Mouse (Mus musculus) forebrain, embryonic 11.5 days (tissue): ENCODE measurements around the gene Pgm5. TPM values are rescaled to one million over a fixed set of nuclear protein-coding genes. Genes with fewer than 3 reads are reported as not detected.
"Not testable (repeated sequence)": the region's sequence is repeated elsewhere in the genome, so short reads cannot be mapped to it uniquely, and the experiment has no call there.

ENCODE experiments used
- ATAC-seq: fragments of 200-750 bp; cut with Nextera tagmentation; replicated peaks from 2 replicates; pipeline ENCODE4 v1.8.0; 2017; ENCODE audit warnings: moderate TSS enrichment; ENCODE audit not compliant: low FRiP score
- DNase-seq: peaks from one replicate; pipeline ENCODE4 v3.0.0-alpha.2; 2017; ENCODE audit warnings: low spot score
- H3K27ac ChIP-seq: fragments of 300-500 bp; sonication (generic); 2 replicates; pipeline ENCODE4 v1.5.1; 2014; ENCODE audit warnings: low read depth, low read length
- H3K27me3 ChIP-seq: fragments of 300-500 bp; sonication (generic); 2 replicates; pipeline ENCODE4 v1.6.1; 2014; ENCODE audit warnings: mild to moderate bottlenecking, low read length, mixed read lengths; ENCODE audit not compliant: control insufficient read depth, insufficient read depth
- H3K36me3 ChIP-seq: fragments of 300-500 bp; sonication (generic); 2 replicates; pipeline ENCODE4 v1.6.1; 2014; ENCODE audit warnings: mild to moderate bottlenecking, low read length, moderate library complexity, mixed read lengths; ENCODE audit not compliant: control insufficient read depth, insufficient read depth
- H3K4me1 ChIP-seq: fragments of 300-500 bp; sonication (generic); replicated peaks from 2 replicates; pipeline ENCODE4 v1.6.1; 2014; ENCODE audit warnings: low read length, mixed read lengths; ENCODE audit not compliant: control insufficient read depth, insufficient read depth
- H3K4me2 ChIP-seq: fragments of 300-500 bp; sonication (generic); 2 replicates; pipeline ENCODE4 v1.6.1; 2014; ENCODE audit warnings: low read depth, mild to moderate bottlenecking, low read length, moderate library complexity, mixed read lengths; ENCODE audit not compliant: severe bottlenecking
- H3K4me3 ChIP-seq: fragments of 300-500 bp; sonication (generic); 2 replicates; pipeline ENCODE4 v1.5.1; 2014; ENCODE audit warnings: low read depth, low read length
- H3K9ac ChIP-seq: fragments of 300-500 bp; sonication (generic); 2 replicates; pipeline ENCODE4 v1.6.1; 2014; ENCODE audit warnings: low read length
- H3K9me3 ChIP-seq: fragments of 300-500 bp; sonication (generic); 2 replicates; pipeline ENCODE4 v1.6.1; 2016; ENCODE audit warnings: low read length, mixed read lengths; ENCODE audit not compliant: control insufficient read depth
- WGBS: fragments of 180-500 bp; shearing (Covaris S2); extraction: QIAGEN DNeasy Blood & Tissue Kit; methylation state at CpG from one replicate; pipeline ENCODE4 v1.1.7; 2014; 5-methylcytosine and 5-hydroxymethylcytosine counted together
- polyA plus RNA-seq: library from polyadenylated mRNA; unstranded; fragments of >200 nt; fragmentation: Nextera tagmentation; extraction: Ambion mirVana; gene quantifications from 2 replicates; pipeline ENCODE4 v1.2.1, GENCODE M21; 2014

The Pgm5 gene
- polyA plus RNA-seq, 1 experiment from 2014 or later = 0.35 TPM

DNA sequence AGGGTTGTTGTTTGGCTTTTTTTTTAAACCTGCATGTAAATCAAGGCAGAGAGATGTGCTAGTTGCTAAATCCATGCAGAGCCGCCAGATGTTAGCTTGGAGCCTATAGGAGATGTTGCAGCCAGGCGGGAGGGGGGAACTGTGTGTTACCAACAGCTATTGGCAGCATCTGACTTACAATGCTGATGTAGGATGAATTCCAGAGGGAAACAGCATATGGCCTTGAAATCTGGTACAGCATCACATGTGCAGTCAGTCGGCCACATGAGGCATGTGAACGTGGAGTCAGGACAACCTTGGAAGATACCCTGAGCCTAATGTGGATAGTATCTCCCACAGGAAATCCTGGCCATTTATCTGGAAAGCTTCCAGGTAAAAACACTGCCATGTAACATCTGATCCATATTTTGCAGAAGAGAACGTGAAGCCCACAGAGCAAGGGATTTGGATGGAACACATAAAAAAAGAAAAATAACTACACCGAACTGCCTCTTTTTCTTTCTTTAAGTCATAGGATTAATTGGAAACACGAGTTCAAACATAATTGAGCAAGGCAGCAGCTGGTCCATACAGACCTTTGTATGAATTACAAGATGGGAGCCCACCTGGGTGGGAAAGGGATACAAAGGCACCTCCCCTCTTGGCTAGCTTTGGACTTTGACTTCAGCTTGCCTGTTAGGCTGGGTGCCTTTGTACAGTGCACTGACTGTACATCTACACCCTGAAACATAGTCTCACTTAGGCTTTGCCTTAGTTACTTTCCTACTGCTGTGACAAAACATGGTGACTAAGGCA lies 145.2 kb downstream of the Pgm5 start:
- H3K4me1 ChIP-seq = no peaks in the 10 kb centered on the region
- 88% methylated on average over 7 of the region's 7 CpGs for WGBS
- DNase-seq = no peak
- H3K4me3 ChIP-seq = no peak overlapping the region
- H3K36me3 ChIP-seq = no peaks in the 10 kb centered on the region
- H3K9me3 ChIP-seq = no peaks in the 10 kb centered on the region
- no peak overlapping the region for H3K9ac ChIP-seq
- H3K27ac ChIP-seq = no peak overlapping the region
- H3K4me2 ChIP-seq = no peak overlapping the region
- ATAC-seq = no peak
- no peaks in the 10 kb centered on the region for H3K27me3 ChIP-seq

DNA sequence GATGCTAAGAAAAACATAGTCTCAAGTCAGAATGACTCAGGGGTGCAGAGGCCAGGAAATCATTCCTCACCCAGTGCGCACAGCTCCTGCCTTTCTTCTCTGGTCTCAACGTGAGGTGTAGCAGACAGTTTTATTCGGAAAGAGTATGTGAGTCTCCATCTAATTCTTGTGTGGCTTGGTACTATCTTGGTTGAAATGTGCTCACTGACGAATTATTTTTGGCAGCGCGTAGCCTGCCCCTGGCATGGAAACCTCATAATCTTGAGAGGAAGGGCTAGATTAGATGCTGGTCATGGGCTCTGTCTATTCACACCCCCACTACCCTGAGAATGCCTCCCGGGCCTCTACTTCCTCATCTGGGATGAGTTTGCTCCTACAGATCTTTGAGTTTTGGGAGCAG lies 153.6 kb downstream of the Pgm5 start:
- DNase-seq = no peak
- H3K27ac ChIP-seq = no peak overlapping the region
- no peak overlapping the region for H3K9ac ChIP-seq
- no peak for ATAC-seq
- H3K4me2 ChIP-seq = no peak overlapping the region
- H3K9me3 ChIP-seq = no peaks in the 10 kb centered on the region
- H3K4me3 ChIP-seq = no peak overlapping the region
- H3K4me1 ChIP-seq = no peaks in the 10 kb centered on the region
- WGBS = 92% methylated on average over 7 of the region's 7 CpGs
- no peaks in the 10 kb centered on the region for H3K27me3 ChIP-seq
- no peaks in the 10 kb centered on the region for H3K36me3 ChIP-seq

DNA sequence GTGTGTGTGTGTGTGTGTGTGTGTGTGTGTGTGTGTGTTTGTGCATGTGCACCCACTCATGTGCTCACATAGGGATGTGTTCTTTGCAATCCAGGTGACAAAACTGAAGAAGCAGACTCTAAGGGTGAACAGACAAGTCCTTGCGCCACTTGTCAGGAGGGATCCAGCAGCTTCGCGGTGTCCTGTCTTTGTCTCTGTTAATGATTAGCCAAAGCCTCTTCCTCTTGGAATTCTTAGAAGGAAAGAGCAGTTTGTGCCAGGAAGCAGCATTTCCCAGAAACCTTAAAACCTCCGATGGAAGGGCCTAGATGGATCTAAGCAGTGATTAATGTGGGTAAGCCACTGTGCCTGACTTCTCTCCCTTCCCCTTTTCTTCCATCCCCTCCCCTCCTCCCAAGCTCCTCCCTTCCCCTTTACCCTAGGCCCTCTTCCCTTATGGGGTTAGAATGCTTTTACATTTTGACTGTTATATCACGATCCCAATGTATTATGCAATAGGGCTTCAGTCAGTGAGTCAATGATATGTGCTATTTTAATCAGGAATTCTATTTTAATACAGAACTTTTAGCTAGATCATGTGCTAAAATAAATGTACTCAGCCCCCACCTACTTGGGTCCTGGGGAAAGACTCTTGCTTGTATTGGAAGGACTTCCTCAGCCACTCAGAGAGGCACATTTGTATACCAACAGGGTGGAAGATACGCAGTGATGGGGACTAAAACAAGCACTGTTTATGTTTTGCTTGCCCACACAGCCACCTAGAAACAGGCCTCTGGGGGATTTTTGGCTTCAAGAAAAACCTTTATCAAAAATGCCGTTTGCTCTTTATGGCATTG lies 154.4 kb downstream of the Pgm5 start:
- Histone ChIP-seq H3K4me2 (no peak overlapping the region), H3K4me1 (no peaks in the 10 kb centered on the region), H3K27me3 (no peaks in the 10 kb centered on the region), H3K9ac (no peak overlapping the region), H3K9me3 (no peaks in the 10 kb centered on the region), H3K27ac (no peak overlapping the region), H3K36me3 (no peaks in the 10 kb centered on the region), H3K4me3 (no peak overlapping the region)
- DNase-seq (no peak), ATAC-seq (no peak)
- WGBS = 85% methylated on average over 7 of the region's 7 CpGs

DNA sequence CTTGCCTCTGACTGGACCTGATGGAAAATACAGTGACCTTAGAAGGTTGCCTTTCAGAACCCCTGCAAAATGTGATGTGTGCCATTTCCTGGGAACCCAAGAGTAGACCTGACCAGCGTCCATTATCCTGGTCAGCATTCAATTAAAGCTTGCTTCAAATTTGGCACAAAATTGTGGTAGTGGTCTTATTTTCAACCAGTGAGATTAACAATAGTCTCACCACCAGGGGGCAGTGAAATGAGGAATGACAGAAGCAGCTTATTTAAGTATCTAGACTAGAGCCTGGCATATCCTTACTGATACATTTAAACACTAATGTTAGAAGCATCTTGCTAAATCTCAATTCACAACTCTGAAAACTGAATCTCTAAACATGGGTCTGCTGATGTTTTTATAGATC lies 156.3 kb downstream of the Pgm5 start:
- DNase-seq = no peak
- no peak overlapping the region for H3K4me3 ChIP-seq
- H3K4me1 ChIP-seq = no peaks in the 10 kb centered on the region
- H3K36me3 ChIP-seq = no peaks in the 10 kb centered on the region
- no peak overlapping the region for H3K4me2 ChIP-seq
- 60% methylated on average over 1 of the region's 1 CpGs for WGBS
- H3K9ac ChIP-seq = no peak overlapping the region
- no peaks in the 10 kb centered on the region for H3K27me3 ChIP-seq
- no peak for ATAC-seq
- H3K27ac ChIP-seq = no peak overlapping the region
- no peaks in the 10 kb centered on the region for H3K9me3 ChIP-seq

DNA sequence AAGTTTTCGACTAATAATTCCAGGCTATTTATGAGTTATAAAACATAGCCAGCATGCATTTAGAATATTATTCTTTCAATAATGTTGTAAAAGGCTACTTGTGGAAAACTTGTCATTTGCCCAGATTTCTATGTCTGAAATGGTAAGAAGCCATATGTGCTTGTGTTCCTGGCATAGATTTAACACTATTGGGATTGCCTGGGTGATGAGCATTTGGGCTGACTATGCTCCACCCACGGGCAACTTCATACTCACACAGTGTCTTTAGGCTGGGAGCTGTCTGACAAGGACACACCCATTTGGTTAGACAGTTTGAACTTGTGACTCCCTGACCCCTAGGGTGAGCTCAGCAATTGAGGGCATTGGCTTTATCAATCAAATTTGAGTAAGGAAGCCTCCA lies 157.3 kb downstream of the Pgm5 start:
- H3K9ac ChIP-seq = no peak overlapping the region
- no peaks in the 10 kb centered on the region for H3K4me1 ChIP-seq
- no peaks in the 10 kb centered on the region for H3K27me3 ChIP-seq
- no peaks in the 10 kb centered on the region for H3K36me3 ChIP-seq
- no peak overlapping the region for H3K27ac ChIP-seq
- no peaks in the 10 kb centered on the region for H3K9me3 ChIP-seq
- no peak for ATAC-seq
- H3K4me3 ChIP-seq = no peak overlapping the region
- DNase-seq = no peak
- H3K4me2 ChIP-seq = no peak overlapping the region
- 85% methylated on average over 2 of the region's 2 CpGs for WGBS

- H3K9ac ChIP-seq = no peak overlapping the region
- ATAC-seq = no peak
- no peaks in the 10 kb centered on the region for H3K9me3 ChIP-seq
- no peaks in the 10 kb centered on the region for H3K4me1 ChIP-seq
- no peak overlapping the region for H3K4me3 ChIP-seq
- WGBS = 85% methylated on average over 8 of the region's 8 CpGs
- H3K36me3 ChIP-seq = no peaks in the 10 kb centered on the region
- no peak for DNase-seq
- H3K4me2 ChIP-seq = no peak overlapping the region
- no peak overlapping the region for H3K27ac ChIP-seq
- H3K27me3 ChIP-seq = no peaks in the 10 kb centered on the region
Observed at GRCm38 (mm10) chr19:24703680-24704079, 158.0 kb downstream of the Pgm5 start.

DNA sequence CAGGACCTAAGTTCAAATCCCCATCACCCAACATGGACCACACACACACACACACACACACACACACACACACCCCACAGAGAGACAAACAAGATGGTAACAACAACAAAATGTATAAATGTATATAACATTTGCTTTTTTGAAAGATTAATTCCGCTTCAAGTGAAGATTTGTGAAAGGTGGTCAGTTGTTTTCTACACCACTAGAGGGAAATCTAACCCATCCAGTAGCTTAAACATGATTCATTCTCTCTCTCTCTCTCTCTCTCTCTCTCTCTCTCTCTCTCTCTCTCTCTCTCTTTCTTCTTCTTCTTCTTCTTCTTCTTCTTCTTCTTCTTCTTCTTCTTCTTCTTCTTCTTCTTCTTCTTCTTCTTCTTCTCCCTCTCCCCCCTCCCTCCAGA lies 158.5 kb downstream of the Pgm5 start:
- ATAC-seq, H3K36me3 ChIP-seq, H3K4me3 ChIP-seq, H3K9ac ChIP-seq, H3K27me3 ChIP-seq, H3K27ac ChIP-seq, H3K4me2 ChIP-seq, H3K9me3 ChIP-seq, H3K4me1 ChIP-seq, DNase-seq: not testable (repeated sequence)
- WGBS = 55% methylated on average over 1 of the region's 1 CpGs

- H3K9ac ChIP-seq = no peak overlapping the region
- no peaks in the 10 kb centered on the region for H3K9me3 ChIP-seq
- H3K4me3 ChIP-seq = no peak overlapping the region
- no peak for DNase-seq
- no peak overlapping the region for H3K27ac ChIP-seq
- H3K4me2 ChIP-seq = no peak overlapping the region
- no peak for ATAC-seq
- H3K27me3 ChIP-seq = no peaks in the 10 kb centered on the region
- no peaks in the 10 kb centered on the region for H3K4me1 ChIP-seq
- H3K36me3 ChIP-seq = no peaks in the 10 kb centered on the region
- 75% methylated on average over 8 of the region's 8 CpGs for WGBS
Observed at GRCm38 (mm10) chr19:24701716-24702115, 159.9 kb downstream of the Pgm5 start.
